Mouse (Mus musculus) testis, adult 2 months (tissue): ENCODE results near the gene Tmem44.

ENCODE experiments used
- CTCF ChIP-seq: fragments of 200-500 bp; IDR thresholded peaks from 2 replicates; pipeline ENCODE4 v1.5.1; 2012; ENCODE audit warnings: low read depth, mild to moderate bottlenecking, inconsistent platforms, low read length, moderate library complexity; ENCODE audit not compliant: control insufficient read depth, insufficient read depth, insufficient replicate concordance
- POLR2A ChIP-seq: fragments of 200-500 bp; IDR thresholded peaks from 2 replicates; pipeline ENCODE4 v1.6.1; 2012; ENCODE audit warnings: low read depth, mild to moderate bottlenecking, inconsistent platforms, low read length, moderate library complexity; ENCODE audit not compliant: control insufficient read depth

DNA sequence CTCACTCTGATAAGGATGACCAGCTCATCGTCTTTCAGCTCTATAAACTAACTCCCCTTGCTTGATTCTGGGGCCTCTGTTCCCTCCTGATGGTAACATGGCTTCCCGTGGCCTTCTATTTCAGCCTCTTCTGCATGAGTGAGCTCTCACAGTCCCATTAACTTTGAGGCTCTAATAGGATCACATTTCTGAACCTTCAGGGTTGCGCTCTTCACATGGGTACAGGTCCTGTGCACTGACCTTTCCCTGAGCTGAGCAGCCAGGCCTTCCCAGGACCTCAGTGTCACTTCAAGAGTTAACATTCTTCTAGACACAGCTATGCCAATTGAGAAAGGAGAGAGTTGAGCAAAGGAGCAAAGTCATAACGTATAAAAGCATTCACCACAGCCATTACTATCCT is 60.3 kb downstream of the Tmem44 start:
- TF ChIP-seq POLR2A (no peak), CTCF (no peak)
